Mouse (Mus musculus) liver, adult 2 months (tissue): ENCODE measurements around the gene Gm35315. TPM values are rescaled to one million over a fixed set of nuclear protein-coding genes. Genes with fewer than 3 reads are reported as not detected.
"Not testable (repeated sequence)": the region's sequence is repeated elsewhere in the genome, so short reads cannot be mapped to it uniquely, and the experiment has no call there.

Experiments
- DNase-seq: peaks from one replicate; pipeline ENCODE4 v3.0.0-alpha.2; 2011; ENCODE audit warnings: low read depth, low spot score; ENCODE audit errors: extremely low read depth
- H3K27ac ChIP-seq: fragments of 200-500 bp; replicated peaks from 2 replicates; pipeline ENCODE4 v1.5.1; 2012; ENCODE audit warnings: low read depth, mild to moderate bottlenecking, control low read depth, inconsistent platforms, low read length; ENCODE audit not compliant: insufficient read depth
- H3K27me3 ChIP-seq: fragments of 200-500 bp; 2 replicates; pipeline ENCODE4 v1.6.1; 2012; ENCODE audit warnings: mild to moderate bottlenecking, moderate library complexity, low read length, inconsistent platforms; ENCODE audit not compliant: control insufficient read depth, insufficient read depth
- H3K36me3 ChIP-seq: fragments of 200-500 bp; 2 replicates; pipeline ENCODE4 v1.6.1; 2012; ENCODE audit warnings: low read length, inconsistent platforms; ENCODE audit not compliant: control insufficient read depth, insufficient read depth
- H3K4me1 ChIP-seq: fragments of 200-500 bp; 2 replicates; pipeline ENCODE4 v1.6.1; 2011; ENCODE audit warnings: low read length; ENCODE audit not compliant: control insufficient read depth, insufficient read depth
- H3K4me3 ChIP-seq: fragments of 200-500 bp; 2 replicates; pipeline ENCODE4 v1.5.1; 2011; ENCODE audit warnings: low read depth, mild to moderate bottlenecking, control low read depth, low read length, moderate library complexity; ENCODE audit not compliant: insufficient read depth
- H3K79me2 ChIP-seq: fragments of 200-500 bp; 2 replicates; pipeline ENCODE4 v1.6.1; 2012; ENCODE audit warnings: inconsistent platforms, mild to moderate bottlenecking, low read length, moderate library complexity; ENCODE audit not compliant: control insufficient read depth, insufficient read depth
- H3K9ac ChIP-seq: fragments of 200-500 bp; 2 replicates; pipeline ENCODE4 v1.6.1; 2012; ENCODE audit warnings: low read depth, mild to moderate bottlenecking, control low read depth, inconsistent platforms, low read length
- CTCF ChIP-seq: fragments of 200-500 bp; IDR thresholded peaks from 2 replicates; pipeline ENCODE4 v1.5.1; 2011; ENCODE audit warnings: low read depth, low read length, control low read depth
- POLR2A ChIP-seq: fragments of 200-500 bp; IDR thresholded peaks from 2 replicates; pipeline ENCODE4 v1.6.1; 2011; ENCODE audit warnings: low read length, control low read depth; ENCODE audit not compliant: insufficient read depth; ENCODE audit errors: extremely low read depth
- WGBS: fragments of 180-500 bp; shearing (Covaris S2); methylation state at CpG from one replicate; pipeline ENCODE4 v1.1.7; 2018; 5-methylcytosine and 5-hydroxymethylcytosine counted together
- polyA plus RNA-seq: library from polyadenylated mRNA; depleted of rRNA; stranded (reverse); fragments of >200 nt; gene quantifications from 2 replicates; pipeline ENCODE4 v1.2.3, GENCODE M21; 2012
- total RNA-seq: library from RNA; depleted of rRNA; stranded (reverse); fragments of >200 nt; gene quantifications from 2 replicates; pipeline ENCODE4 v1.2.3, GENCODE M21; 2014

Gene Gm35315
- total and polyA plus RNA-seq, 2 experiments, result 0.20 to 2.9 TPM

DNA sequence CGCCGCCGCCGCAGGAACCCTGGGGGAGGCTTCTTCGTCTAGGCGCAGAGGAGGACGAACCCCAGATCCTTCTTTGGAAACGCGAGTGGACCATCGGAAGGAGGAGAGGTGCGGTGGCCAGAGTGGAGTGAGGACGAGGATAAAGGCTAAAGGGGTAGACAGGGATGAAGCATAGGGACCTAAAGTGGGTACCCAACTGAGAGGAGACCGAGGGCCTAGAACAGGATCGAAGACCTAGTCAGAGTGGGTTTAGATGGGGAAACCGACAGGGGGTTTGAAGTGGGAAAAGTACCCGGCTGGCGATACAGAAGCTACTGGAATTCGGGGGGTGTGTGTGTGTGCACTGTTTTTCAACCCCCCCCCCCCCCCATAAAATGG is 41.9 kb upstream of the Gm35315 start:
- Histone ChIP-seq H3K4me1 (peaks cover 2% of the 10 kb centered on the region; the same call in 1 of the 2 replicates), H3K36me3 (peaks cover 11% of the 10 kb centered on the region), H3K27me3 (no peaks in the 10 kb centered on the region), H3K27ac (peak overlapping the region; percentile 11; the same call in 1 of the 2 replicates), H3K4me3 (peak overlapping the region; percentile 80), H3K79me2 (no peaks in the 10 kb centered on the region; the same call in 1 of the 2 replicates), H3K9ac (peak overlapping the region; percentile 77)
- DNase-seq, result no peak
- TF ChIP-seq CTCF (no peak), POLR2A (no peak)
- WGBS, result 3% methylated on average over 18 of the region's 18 CpGs

DNA sequence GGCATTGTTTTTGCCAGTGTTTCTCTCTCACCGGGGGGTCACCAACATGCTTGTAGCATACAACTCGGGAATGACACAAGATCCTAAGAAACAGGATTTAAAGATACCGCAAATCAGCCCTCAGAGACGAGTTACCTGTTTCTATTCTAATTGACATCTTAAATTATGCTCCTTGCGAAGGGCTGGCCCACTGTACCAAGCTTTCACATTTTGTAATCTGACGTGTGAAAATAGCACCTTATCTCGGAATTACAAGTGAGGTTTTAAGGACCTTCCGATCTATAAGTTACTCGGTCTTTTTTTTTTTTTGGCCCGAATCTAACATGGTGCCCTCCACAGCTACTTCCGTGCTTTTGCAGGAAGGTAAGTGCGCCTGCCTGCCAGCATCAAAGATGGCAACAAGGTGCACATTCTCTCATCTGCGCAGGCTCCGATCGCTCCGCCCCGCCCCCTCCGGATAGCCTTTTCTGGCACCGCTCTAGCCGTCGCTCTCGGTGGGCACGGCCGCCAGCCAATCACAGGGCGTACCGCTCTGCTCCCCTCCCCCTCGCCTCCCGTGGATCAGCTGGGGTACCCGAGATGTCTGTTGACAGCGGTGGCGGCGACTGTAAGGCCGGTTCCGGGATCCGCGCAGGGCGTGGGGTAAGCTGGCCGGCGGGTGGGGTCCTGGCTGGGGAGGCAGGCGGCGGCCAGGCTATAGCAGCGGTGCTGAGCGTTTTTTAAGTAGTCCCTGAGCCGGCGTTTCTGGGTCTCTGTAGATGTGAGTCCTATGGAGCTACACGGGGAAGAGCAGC is 41.3 kb upstream of the Gm35315 start, which contains the start of gene Chfr:
Gene Chfr, plus strand, starts transcription at position 550 of the 794 bp plus-strand sequence.
- Histone ChIP-seq H3K4me3 (peak within 1 kb of the TSS; percentile 80), H3K4me1 (peaks cover 2% of the 10 kb centered on the region; the same call in 1 of the 2 replicates), H3K36me3 (peaks cover 10% of the 10 kb centered on the region; the same call in 1 of the 2 replicates), H3K9ac (peak within 1 kb of the TSS; percentile 77), H3K79me2 (no peaks in the 10 kb centered on the region; the same call in 1 of the 2 replicates), H3K27me3 (no peaks in the 10 kb centered on the region), H3K27ac (peak within 1 kb of the TSS; percentile 11; the same call in 1 of the 2 replicates)
- DNase-seq, result peak; percentile 89
- no peak; the same call in 1 of the 2 replicates for TF ChIP-seq POLR2A
- no peak for TF ChIP-seq CTCF
- 3% methylated on average over 46 of the region's 46 CpGs for WGBS

DNA sequence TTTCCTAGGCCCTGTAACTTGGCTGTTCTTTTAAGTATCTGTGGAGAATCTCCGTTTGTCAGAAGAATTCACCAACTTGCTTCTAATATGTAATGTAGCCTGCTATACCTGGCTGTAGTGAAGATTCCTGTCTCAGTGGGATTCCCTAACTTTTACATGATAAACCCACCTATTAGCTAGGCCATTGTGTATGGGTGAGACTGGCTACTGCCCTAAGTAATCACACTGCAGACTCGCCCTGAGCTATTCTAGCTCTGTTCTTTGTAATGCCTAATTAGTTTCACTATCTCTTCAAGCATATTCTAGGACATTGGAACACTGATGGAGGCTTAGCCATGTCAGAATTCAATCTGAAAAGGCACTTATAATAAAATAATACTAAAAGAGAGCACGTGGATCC is 28.2 kb upstream of the Gm35315 start:
- DNase-seq, H3K9ac ChIP-seq, H3K4me3 ChIP-seq, H3K27ac ChIP-seq, H3K4me1 ChIP-seq, H3K79me2 ChIP-seq, H3K27me3 ChIP-seq: not testable (repeated sequence)
- H3K36me3 ChIP-seq, result peaks cover 26% of the 10 kb centered on the region
- 91% methylated on average over 3 of the region's 3 CpGs for WGBS

DNA sequence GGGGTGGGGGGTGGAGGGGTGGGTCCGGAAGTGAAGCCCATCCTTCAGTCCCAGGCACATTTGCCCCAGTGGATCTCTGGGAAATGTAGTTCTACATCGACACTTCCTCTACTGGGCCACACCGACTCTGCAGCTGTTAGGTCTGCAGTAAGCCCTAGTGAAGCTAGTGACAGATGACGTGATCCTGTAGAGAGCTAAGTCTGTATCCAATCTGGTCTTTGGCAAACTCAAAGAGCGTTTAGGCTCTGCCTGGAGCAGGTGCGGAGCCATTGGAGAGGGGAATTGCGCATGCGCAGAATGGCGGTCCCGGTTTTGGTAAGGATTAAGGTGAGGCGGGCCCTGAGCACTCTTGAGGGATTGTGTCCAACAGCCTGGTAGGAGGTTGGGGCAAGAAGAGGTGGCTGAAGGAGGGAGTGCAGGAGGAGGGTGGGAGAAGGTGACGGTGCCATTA is 15.8 kb upstream of the Gm35315 start, which contains the start of gene Zfp605:
Gene Zfp605, plus strand, starts transcription at position 102 of the 451 bp plus-strand sequence.
- peaks cover 13% of the 10 kb centered on the region for H3K36me3 ChIP-seq
- WGBS, result under 1% methylated on average over 12 of the region's 12 CpGs
- peak within 1 kb of the TSS; percentile 62 for H3K27ac ChIP-seq
- H3K4me3 ChIP-seq, result peak within 1 kb of the TSS; percentile 60
- H3K4me1 ChIP-seq, result peaks cover 6% of the 10 kb centered on the region; the same call in 1 of the 2 replicates
- H3K27me3 ChIP-seq, result no peaks in the 10 kb centered on the region; the same call in 1 of the 2 replicates
- H3K79me2 ChIP-seq, result peaks cover 6% of the 10 kb centered on the region; the same call in 1 of the 2 replicates
- peak; percentile 88 for DNase-seq
- peak within 1 kb of the TSS; percentile 49 for H3K9ac ChIP-seq
- no peak for TF ChIP-seq POLR2A
- TF ChIP-seq CTCF, result no peak

DNA sequence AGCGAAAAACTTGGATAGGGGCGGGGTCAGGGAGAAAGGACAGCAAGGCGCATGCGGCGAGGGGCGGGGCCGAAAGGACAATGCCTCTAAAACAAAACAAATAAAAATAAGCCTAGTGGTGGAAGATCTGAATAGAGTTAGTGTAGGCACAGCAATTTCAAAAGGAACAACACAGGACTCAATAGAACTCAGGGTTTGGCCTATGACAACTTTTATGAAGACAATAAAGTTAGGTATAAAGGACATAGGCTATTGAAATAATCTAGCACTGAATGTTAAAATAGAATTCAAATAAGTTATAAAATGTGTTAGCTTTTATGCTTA is 14.0 kb upstream of the Gm35315 start:
- peaks cover 17% of the 10 kb centered on the region for H3K36me3 ChIP-seq
- 0 out of 2 replicates have a peak, but pooled peaks have one; percentile 7 for TF ChIP-seq CTCF
- TF ChIP-seq POLR2A, result no peak
- peaks cover 6% of the 10 kb centered on the region; the same call in 1 of the 2 replicates for H3K4me1 ChIP-seq
- no peak for DNase-seq
- H3K27ac ChIP-seq, result no peak overlapping the region
- H3K4me3 ChIP-seq, result peak overlapping the region; percentile 85; the same call in 1 of the 2 replicates
- WGBS, result 1% methylated on average over 7 of the region's 7 CpGs
- H3K79me2 ChIP-seq, result peaks cover 6% of the 10 kb centered on the region; the same call in 1 of the 2 replicates
- H3K9ac ChIP-seq, result no peak overlapping the region
- no peaks in the 10 kb centered on the region for H3K27me3 ChIP-seq
